Comparison of ENCODE assay signal across 8 mouse cellular contexts in the genomic region with DNA sequence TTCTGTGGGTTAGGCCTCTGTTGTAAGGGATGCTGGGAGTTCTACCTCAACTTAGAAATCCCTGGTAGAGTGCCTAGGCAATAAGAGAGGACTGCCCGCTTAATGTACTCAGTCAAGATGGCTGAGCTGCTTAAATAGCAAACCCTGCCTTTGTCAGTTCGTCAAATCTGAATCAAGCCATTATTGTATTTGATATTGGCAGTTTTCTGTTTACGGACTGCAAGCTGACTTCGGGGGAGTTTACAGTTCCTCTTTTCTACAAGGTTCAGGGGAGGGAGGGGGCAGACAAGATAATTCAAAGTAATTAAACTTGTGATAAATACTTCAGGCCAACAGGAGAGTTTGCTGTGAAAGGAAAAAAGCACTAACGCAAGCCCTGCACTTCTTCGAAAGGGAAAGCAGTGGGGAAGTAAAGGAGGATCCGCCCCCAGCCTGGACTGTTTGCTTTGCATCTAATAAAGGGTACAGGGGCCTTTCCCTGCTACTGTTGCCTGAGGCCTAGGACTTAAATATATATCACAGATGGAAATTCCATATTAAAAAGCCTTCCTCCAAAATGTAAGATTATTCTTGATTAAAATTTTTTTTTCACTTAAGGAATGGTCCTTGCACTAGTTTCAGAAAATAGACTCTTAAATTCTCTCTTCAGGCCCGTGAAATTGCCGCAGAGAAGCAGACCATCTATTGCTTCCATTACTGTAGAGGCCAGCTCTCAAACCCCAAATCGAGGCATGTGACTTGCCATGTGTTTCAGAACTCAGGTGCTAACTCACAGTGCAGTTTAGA. TPM values are rescaled to one million over a fixed set of nuclear protein-coding genes. Genes with fewer than 3 reads are reported as not detected.
DNase-seq lines count a peak whose midpoint lies in the region; ATAC-seq and TF ChIP-seq lines count a peak whose summit lies in the region.

No protein-coding gene starts in this region.

- no peak for TF ChIP-seq EP300 in liver, embryonic 14.5 days (IDR thresholded peaks at IDR 0.05; ENCODE audit: low read depth)

- H3K4me2 ChIP-seq in forebrain, embryonic 12.5 days = peak overlapping the region; percentile 82
- peak overlapping the region; percentile 85 for H3K4me2 ChIP-seq in liver, embryonic 14.5 days (ENCODE audit: low read depth)
- H3K4me2 ChIP-seq in stomach, embryonic 16.5 days (ENCODE audit: low read depth, low read length) = peak overlapping the region; percentile 89

- no peaks in the 10 kb centered on the region for H3K36me3 ChIP-seq in forebrain, embryonic 12.5 days (replicated peaks)
- no peaks in the 10 kb centered on the region for H3K36me3 ChIP-seq in liver, embryonic 14.5 days (replicated peaks; ENCODE audit: control insufficient read depth, insufficient read depth, low read depth)
- H3K36me3 ChIP-seq in stomach, embryonic 16.5 days (ENCODE audit: control insufficient read depth, insufficient read depth, low read length) = no peaks in the 10 kb centered on the region

- WGBS in cerebellum, adult 2 months = 80% methylated on average over 10 of the region's 10 CpGs
- WGBS in forebrain, embryonic 12.5 days = 32% methylated on average over 10 of the region's 10 CpGs
- 38% methylated on average over 10 of the region's 10 CpGs for WGBS in liver, embryonic 14.5 days (ENCODE audit: insufficient replicate concordance)
- WGBS in stomach, embryonic 16.5 days = 43% methylated on average over 10 of the region's 10 CpGs

- no peak for TF ChIP-seq POLR2A in cerebellum, adult 2 months (IDR thresholded peaks at IDR 0.05; ENCODE audit: borderline replicate concordance, insufficient read depth, low read length)

- no peak overlapping the region for H3K27ac ChIP-seq in cerebellum, adult 2 months (ENCODE audit: insufficient read depth, low read length)
- peak overlapping the region; percentile 95; the same call in 1 of the 2 replicates for H3K27ac ChIP-seq in forebrain, embryonic 12.5 days
- H3K27ac ChIP-seq in liver, embryonic 14.5 days = no peak overlapping the region
- peak overlapping the region; percentile 96 for H3K27ac ChIP-seq in stomach, embryonic 16.5 days (ENCODE audit: low read length)

- H3K4me1 ChIP-seq in cerebellum, adult 2 months (ENCODE audit: control insufficient read depth, insufficient read depth, low read length) = no peaks in the 10 kb centered on the region
- peaks cover 18% of the 10 kb centered on the region for H3K4me1 ChIP-seq in forebrain, embryonic 12.5 days
- H3K4me1 ChIP-seq in liver, embryonic 14.5 days (replicated peaks; ENCODE audit: control insufficient read depth in 2 of 2, insufficient read depth in 2 of 2, low read length in 1 of 2) = no peaks in the 10 kb centered on the region
- peaks cover 7% of the 10 kb centered on the region for H3K4me1 ChIP-seq in stomach, embryonic 16.5 days (ENCODE audit: control insufficient read depth, insufficient read depth, low read length)

- no peak for TF ChIP-seq CTCF in cerebellum, adult 2 months (IDR thresholded peaks at IDR 0.05; ENCODE audit: borderline replicate concordance, insufficient read depth, low read depth, low read length)
- TF ChIP-seq CTCF in liver, embryonic 14.5 days (IDR thresholded peaks at IDR 0.05; ENCODE audit: low read depth) = no peak

- no peaks in the 10 kb centered on the region for H3K9me3 ChIP-seq in forebrain, embryonic 12.5 days
- no peaks in the 10 kb centered on the region for H3K9me3 ChIP-seq in liver, embryonic 14.5 days (ENCODE audit: control insufficient read depth, low read length)
- no peaks in the 10 kb centered on the region for H3K9me3 ChIP-seq in stomach, embryonic 16.5 days (replicated peaks; ENCODE audit: control insufficient read depth, low read length)

- H3K9ac ChIP-seq in forebrain, embryonic 12.5 days = peak overlapping the region; percentile 93
- H3K9ac ChIP-seq in liver, embryonic 14.5 days (replicated peaks) = no peak overlapping the region
- peak overlapping the region; percentile 93 for H3K9ac ChIP-seq in stomach, embryonic 16.5 days (ENCODE audit: low read length)

- H3K27me3 ChIP-seq in cerebellum, adult 2 months (ENCODE audit: control insufficient read depth, insufficient read depth, low read length) = no peaks in the 10 kb centered on the region
- H3K27me3 ChIP-seq in forebrain, embryonic 12.5 days = no peaks in the 10 kb centered on the region
- H3K27me3 ChIP-seq in liver, embryonic 14.5 days (ENCODE audit: control insufficient read depth, insufficient read depth, low read length) = peaks cover 24% of the 10 kb centered on the region
- no peaks in the 10 kb centered on the region for H3K27me3 ChIP-seq in stomach, embryonic 16.5 days (ENCODE audit: control insufficient read depth, insufficient read depth, low read length)

- H3K4me3 ChIP-seq in cerebellum, adult 2 months (replicated peaks; ENCODE audit: insufficient read depth, low read depth, low read length) = no peak overlapping the region
- peak overlapping the region; percentile 89 for H3K4me3 ChIP-seq in forebrain, embryonic 12.5 days (replicated peaks)
- peak overlapping the region in 1 of 2 experiments; percentile 70; a peak in 2 of 4 replicates for H3K4me3 ChIP-seq in liver, embryonic 14.5 days (ENCODE audit: insufficient read depth in 1 of 2, low read depth in 2 of 2, low read length in 2 of 2)
- peak overlapping the region; percentile 87 for H3K4me3 ChIP-seq in stomach, embryonic 16.5 days (replicated peaks; ENCODE audit: low read length)

- peak; percentile 1 for DNase-seq in cerebellum, adult 9-10 months
- no peak for DNase-seq in cerebellum, adult 2 months
- peak; percentile 45 to 52 for DNase-seq in B cell, adult 2 months
- no peak for DNase-seq in liver, embryonic 14.5 days (ENCODE audit: low read depth in 3 of 3, low spot score in 3 of 3)
- no peak for DNase-seq in adrenal gland, adult 2 months
- DNase-seq in yolk sac, embryonic 10.5 days (ENCODE audit: low spot score) = no peak

- ATAC-seq in forebrain, embryonic 12.5 days (ENCODE audit: low FRiP score) = no peak
- ATAC-seq in liver, embryonic 14.5 days (ENCODE audit: insufficient read depth) = no peak
- ATAC-seq in stomach, embryonic 16.5 days (ENCODE audit: insufficient read depth, low FRiP score) = no peak

RNA-seq across cellular contexts. Expression of gene L3mbtl3, which starts 1.0 kb away (rescaled TPM):
- polyA plus RNA-seq in cerebellum, adult 2 months (2012; rRNA removed) = 7.3 and 8.3 TPM in 2 replicates
- polyA plus RNA-seq in forebrain, embryonic 12.5 days (2016; fragmentation: Nextera tagmentation; extraction: Ambion mirVana) = 22.3 and 24.7 TPM in 2 replicates
- polyA plus RNA-seq in liver, embryonic 14.5 days (2012; rRNA removed) = 1.8 and 2.3 TPM in 2 replicates
- 0.94 and 2.2 TPM in 2 replicates for polyA plus RNA-seq in liver, embryonic 14.5 days (2014; fragmentation: Nextera tagmentation; extraction: Ambion mirVana)
- polyA plus RNA-seq in stomach, embryonic 16.5 days (2015; fragmentation: Nextera tagmentation; extraction: Ambion mirVana) = 10.8 and 11.3 TPM in 2 replicates
- total RNA-seq in adrenal gland, adult 2 months (2021) = 10 to 100 TPM in 1 of 2 experiments, 1 to 10 TPM in 1; 9.2 to 15.8 TPM
- 7.8 and 8.3 TPM in 2 replicates for polyA plus RNA-seq in adrenal gland, adult 2 months (2012; rRNA removed)

Comparison
In these comparisons a context has a peak if more than half of its experiments do, and no peak if none do; other contexts are left out.
1. DNase-seq: peak in cerebellum, adult 9-10 months (single experiment) and B cell, adult 2 months (2 of 2); none in cerebellum, adult 2 months (0 of 2), liver, embryonic 14.5 days (0 of 3), adrenal gland, adult 2 months (single experiment) and yolk sac, embryonic 10.5 days (single experiment).
2. H3K27ac ChIP-seq: peak in forebrain, embryonic 12.5 days (single experiment) and stomach, embryonic 16.5 days (single experiment); none in cerebellum, adult 2 months (single experiment) and liver, embryonic 14.5 days (single experiment).
3. Peak in every context shown above with its lines, with median percentiles within 50 percentile points of each other: H3K4me2 ChIP-seq.